Mouse (Mus musculus): ENCODE data around the gene Rpf1. TPM values are rescaled to one million over a fixed set of nuclear protein-coding genes. Genes with fewer than 3 reads are reported as not detected.
A peak's percentile ranks its signal among the peaks of the same experiment; 100 is the strongest.

Rpf1 gene
- total and polyA plus RNA-seq, 2 experiments from 2014 or later: 27.4 to 39.9 TPM

- Histone ChIP-seq H3K9ac (no peak overlapping the region), H3K4me1 (ENCODE audit: insufficient read depth) (peaks cover 7% of the 10 kb centered on the region; the same call in 1 of the 2 replicates)
- 77% methylated on average over 1 of the region's 1 CpGs for WGBS
Observed at GRCm38 (mm10) chr3:146565065-146565411, 43.8 kb upstream of the Rpf1 start.

GRCm38 (mm10) chr3:146564268-146565064, 43.2 kb upstream of the Rpf1 start:
- Histone ChIP-seq H3K9me3 (ENCODE audit: low read length) (no peaks in the 10 kb centered on the region), H3K36me3 (ENCODE audit: insufficient read depth) (no peaks in the 10 kb centered on the region), H3K27me3 (ENCODE audit: insufficient read depth, low read length) (no peaks in the 10 kb centered on the region), H3K9ac (peak overlapping the region; percentile 22; the same call in 1 of the 2 replicates), H3K4me1 (ENCODE audit: insufficient read depth) (peaks cover 7% of the 10 kb centered on the region; the same call in 1 of the 2 replicates), H3K4me2 (ENCODE audit: low read depth) (0 out of 2 replicates have a peak overlapping the region, but pooled peaks have one; percentile 31), H3K4me3 (ENCODE audit: low read depth, low read length) (no peak overlapping the region), H3K27ac (ENCODE audit: low read depth, low read length) (peak overlapping the region; percentile 58; the same call in 1 of the 2 replicates)
- WGBS: 17% methylated on average over 14 of the region's 14 CpGs
- DNase-seq (peak; percentile 93), ATAC-seq (peak; percentile 59; the same call in 1 of the 2 replicates)
- TF ChIP-seq CTCF (IDR thresholded peaks at IDR 0.05; ENCODE audit: low read depth): peak; percentile 78

More at GRCm38 (mm10) chr3:146565065-146565411, 43.8 kb upstream of the Rpf1 start:
- Histone ChIP-seq H3K27ac (ENCODE audit: low read depth, low read length) (peak overlapping the region; percentile 58; the same call in 1 of the 2 replicates), H3K36me3 (ENCODE audit: insufficient read depth) (no peaks in the 10 kb centered on the region), H3K4me2 (ENCODE audit: low read depth) (no peak overlapping the region), H3K27me3 (ENCODE audit: insufficient read depth, low read length) (no peaks in the 10 kb centered on the region), H3K9me3 (ENCODE audit: low read length) (no peaks in the 10 kb centered on the region), H3K4me3 (ENCODE audit: low read depth, low read length) (no peak overlapping the region)
- no peak for TF ChIP-seq CTCF (IDR thresholded peaks at IDR 0.05; ENCODE audit: low read depth)
- ATAC-seq: peak; percentile 37
- no peak for DNase-seq

GRCm38 (mm10) chr3:146562936-146563335, 41.7 kb upstream of the Rpf1 start:
- TF ChIP-seq CTCF (IDR thresholded peaks at IDR 0.05; ENCODE audit: low read depth): no peak
- H3K4me2 ChIP-seq (ENCODE audit: low read depth): no peak overlapping the region
- WGBS: 93% methylated on average over 7 of the region's 7 CpGs

GRCm38 (mm10) chr3:146557507-146557906, 36.3 kb upstream of the Rpf1 start:
- Histone ChIP-seq H3K27ac (ENCODE audit: low read depth, low read length) (0 out of 2 replicates have a peak overlapping the region, but pooled peaks have one; percentile 0), H3K9me3 (ENCODE audit: low read length) (no peaks in the 10 kb centered on the region), H3K4me1 (ENCODE audit: insufficient read depth) (no peaks in the 10 kb centered on the region), H3K4me2 (ENCODE audit: low read depth) (no peak overlapping the region), H3K36me3 (ENCODE audit: insufficient read depth) (no peaks in the 10 kb centered on the region), H3K4me3 (ENCODE audit: low read depth, low read length) (no peak overlapping the region), H3K9ac (no peak overlapping the region), H3K27me3 (ENCODE audit: insufficient read depth, low read length) (no peaks in the 10 kb centered on the region)
- ATAC-seq: peak; percentile 38; the same call in 1 of the 2 replicates
- TF ChIP-seq CTCF (IDR thresholded peaks at IDR 0.05; ENCODE audit: low read depth): no peak
- 76% methylated on average over 6 of the region's 6 CpGs for WGBS
- peak; percentile 26 for DNase-seq

More at GRCm38 (mm10) chr3:146562936-146563335, 41.7 kb upstream of the Rpf1 start:
- Histone ChIP-seq H3K4me1 (ENCODE audit: insufficient read depth) (peaks cover 7% of the 10 kb centered on the region; the same call in 1 of the 2 replicates), H3K36me3 (ENCODE audit: insufficient read depth) (no peaks in the 10 kb centered on the region), H3K4me3 (ENCODE audit: low read depth, low read length) (no peak overlapping the region), H3K9me3 (ENCODE audit: low read length) (no peaks in the 10 kb centered on the region), H3K9ac (no peak overlapping the region), H3K27me3 (ENCODE audit: insufficient read depth, low read length) (no peaks in the 10 kb centered on the region), H3K27ac (ENCODE audit: low read depth, low read length) (no peak overlapping the region)
- ATAC-seq: no peak
- no peak for DNase-seq

GRCm38 (mm10) chr3:146556567-146556966, 35.3 kb upstream of the Rpf1 start:
- ATAC-seq: no peak

GRCm38 (mm10) chr3:146554816-146555215, 33.6 kb upstream of the Rpf1 start:
- TF ChIP-seq CTCF (IDR thresholded peaks at IDR 0.05; ENCODE audit: low read depth): no peak
- Histone ChIP-seq H3K4me3 (ENCODE audit: low read depth, low read length) (no peak overlapping the region), H3K9me3 (ENCODE audit: low read length) (no peaks in the 10 kb centered on the region), H3K4me2 (ENCODE audit: low read depth) (no peak overlapping the region), H3K9ac (no peak overlapping the region), H3K36me3 (ENCODE audit: insufficient read depth) (no peaks in the 10 kb centered on the region), H3K27me3 (ENCODE audit: insufficient read depth, low read length) (no peaks in the 10 kb centered on the region), H3K4me1 (ENCODE audit: insufficient read depth) (no peaks in the 10 kb centered on the region), H3K27ac (ENCODE audit: low read depth, low read length) (no peak overlapping the region)
- DNase-seq (no peak), ATAC-seq (no peak)
- WGBS: 59% methylated on average over 7 of the region's 7 CpGs

More at GRCm38 (mm10) chr3:146556567-146556966, 35.3 kb upstream of the Rpf1 start:
- Histone ChIP-seq H3K27me3 (ENCODE audit: insufficient read depth, low read length) (no peaks in the 10 kb centered on the region), H3K9me3 (ENCODE audit: low read length) (no peaks in the 10 kb centered on the region), H3K9ac (no peak overlapping the region), H3K27ac (ENCODE audit: low read depth, low read length) (no peak overlapping the region), H3K4me2 (ENCODE audit: low read depth) (no peak overlapping the region), H3K36me3 (ENCODE audit: insufficient read depth) (no peaks in the 10 kb centered on the region), H3K4me3 (ENCODE audit: low read depth, low read length) (no peak overlapping the region), H3K4me1 (ENCODE audit: insufficient read depth) (no peaks in the 10 kb centered on the region)
- WGBS: 65% methylated on average over 1 of the region's 1 CpGs
- DNase-seq: no peak
- 0 out of 2 replicates have a peak, but pooled peaks have one; percentile 7 for TF ChIP-seq CTCF (IDR thresholded peaks at IDR 0.05; ENCODE audit: low read depth)

GRCm38 (mm10) chr3:146543632-146544031, 22.4 kb upstream of the Rpf1 start:
- Histone ChIP-seq H3K27me3 (ENCODE audit: insufficient read depth, low read length) (no peaks in the 10 kb centered on the region), H3K27ac (ENCODE audit: low read depth, low read length) (no peak overlapping the region), H3K9ac (no peak overlapping the region), H3K36me3 (ENCODE audit: insufficient read depth) (no peaks in the 10 kb centered on the region), H3K4me3 (ENCODE audit: low read depth, low read length) (no peak overlapping the region), H3K9me3 (ENCODE audit: low read length) (no peaks in the 10 kb centered on the region), H3K4me1 (ENCODE audit: insufficient read depth) (no peaks in the 10 kb centered on the region), H3K4me2 (ENCODE audit: low read depth) (no peak overlapping the region)
- ATAC-seq (no peak), DNase-seq (no peak)
- TF ChIP-seq CTCF (IDR thresholded peaks at IDR 0.05; ENCODE audit: low read depth): no peak
- WGBS: 60% methylated on average over 1 of the region's 1 CpGs

Measured in forebrain, postnatal 0 days (tissue).